In the genomic region with DNA sequence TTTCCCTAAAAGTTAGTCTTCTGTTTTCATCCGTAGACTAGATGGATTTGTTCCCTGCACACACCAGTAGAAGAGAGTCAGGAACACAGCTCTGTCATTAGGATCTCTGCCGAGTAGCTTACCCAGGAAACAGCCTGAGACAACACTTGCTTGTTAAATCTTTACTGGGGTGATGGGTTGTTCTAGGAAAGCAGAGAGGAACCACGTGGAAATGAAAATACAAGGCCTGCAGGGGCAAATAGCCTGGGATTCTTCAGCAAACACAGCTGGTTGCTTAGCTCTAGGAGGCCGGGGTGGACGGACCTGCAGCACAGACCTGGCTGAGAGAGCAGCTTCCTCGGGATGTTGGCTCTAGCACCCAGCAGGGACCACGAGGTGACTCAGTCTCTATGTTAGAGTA, we compare ENCODE assay signal across 16 mouse cellular contexts. TPM values are rescaled to one million over a fixed set of nuclear protein-coding genes. Genes with fewer than 3 reads are reported as not detected.
DNase-seq lines count a peak whose midpoint lies in the region; ATAC-seq and TF ChIP-seq lines count a peak whose summit lies in the region.
"Had no signal": no experiment of that assay in that cellular context is flagged by ENCODE, and none has a peak within 500 bp of the region (broad histone marks: within the 10 kb centered on the region; RNA-seq: fewer than 3 reads in every experiment).

No protein-coding gene starts in this region.

- H3K4me1 ChIP-seq in hindbrain, embryonic 16.5 days (ENCODE audit: control insufficient read depth, insufficient read depth, low read depth, low read length): no peaks in the 10 kb centered on the region
- peaks cover 4% of the 10 kb centered on the region for H3K4me1 ChIP-seq in hindbrain, embryonic 13.5 days (replicated peaks)
- H3K4me1 ChIP-seq in midbrain, postnatal 0 days (ENCODE audit: insufficient read depth, low read length): no peaks in the 10 kb centered on the region
- H3K4me1 ChIP-seq in midbrain, embryonic 15.5 days: no peaks in the 10 kb centered on the region
- no peaks in the 10 kb centered on the region for H3K4me1 ChIP-seq in intestine, embryonic 14.5 days (replicated peaks; ENCODE audit: control insufficient read depth, insufficient read depth, low read length)
- H3K4me1 ChIP-seq in stomach, embryonic 15.5 days: no peaks in the 10 kb centered on the region

- 46% methylated on average over 7 of the region's 7 CpGs for WGBS in hindbrain, embryonic 16.5 days
- WGBS in hindbrain, embryonic 13.5 days: 49% methylated on average over 7 of the region's 7 CpGs
- WGBS in midbrain, postnatal 0 days: 42% methylated on average over 7 of the region's 7 CpGs
- WGBS in midbrain, embryonic 15.5 days: 48% methylated on average over 7 of the region's 7 CpGs
- 32% methylated on average over 7 of the region's 7 CpGs for WGBS in intestine, embryonic 14.5 days
- 38% methylated on average over 7 of the region's 7 CpGs for WGBS in stomach, embryonic 15.5 days

- no peak overlapping the region for H3K27ac ChIP-seq in hindbrain, embryonic 16.5 days (ENCODE audit: low read depth, low read length)
- H3K27ac ChIP-seq in hindbrain, embryonic 13.5 days: no peak overlapping the region
- no peak overlapping the region for H3K27ac ChIP-seq in midbrain, postnatal 0 days (ENCODE audit: low read depth, low read length)
- no peak overlapping the region for H3K27ac ChIP-seq in midbrain, embryonic 15.5 days
- H3K27ac ChIP-seq in intestine, embryonic 14.5 days (ENCODE audit: low read depth): 0 out of 2 replicates have a peak overlapping the region, but pooled peaks have one; percentile 3
- H3K27ac ChIP-seq in stomach, embryonic 15.5 days: 0 out of 2 replicates have a peak overlapping the region, but pooled peaks have one; percentile 46
- H3K27ac ChIP-seq: macrophage had no signal

- H3K9me3 ChIP-seq in hindbrain, embryonic 16.5 days (ENCODE audit: control insufficient read depth, low read length): no peaks in the 10 kb centered on the region
- no peaks in the 10 kb centered on the region for H3K9me3 ChIP-seq in hindbrain, embryonic 13.5 days
- no peaks in the 10 kb centered on the region for H3K9me3 ChIP-seq in midbrain, postnatal 0 days (ENCODE audit: low read length)
- no peaks in the 10 kb centered on the region for H3K9me3 ChIP-seq in midbrain, embryonic 15.5 days
- H3K9me3 ChIP-seq in intestine, embryonic 14.5 days (ENCODE audit: control insufficient read depth, low read length): no peaks in the 10 kb centered on the region
- H3K9me3 ChIP-seq in stomach, embryonic 15.5 days: no peaks in the 10 kb centered on the region
- H3K9me3 ChIP-seq: G1E had no signal

- H3K9ac ChIP-seq in hindbrain, embryonic 16.5 days (ENCODE audit: low read depth, low read length): no peak overlapping the region
- H3K9ac ChIP-seq in hindbrain, embryonic 13.5 days: no peak overlapping the region
- no peak overlapping the region for H3K9ac ChIP-seq in midbrain, postnatal 0 days (replicated peaks; ENCODE audit: low read length, poor library complexity, severe bottlenecking)
- H3K9ac ChIP-seq in midbrain, embryonic 15.5 days: no peak overlapping the region
- H3K9ac ChIP-seq in intestine, embryonic 14.5 days (ENCODE audit: low read length): no peak overlapping the region
- H3K9ac ChIP-seq in stomach, embryonic 15.5 days: no peak overlapping the region

- peak; percentile 62 for DNase-seq in midbrain, postnatal 0 days (ENCODE audit: low spot score)
- no peak for DNase-seq in intestine, embryonic 14.5 days (ENCODE audit: low spot score)
- no peak for DNase-seq in kidney, adult 18-20 months
- DNase-seq in heart, postnatal 36 days: no peak
- DNase-seq: adrenal gland, postnatal 36 days; cerebellum, adult 11 months; heart, adult 18-20 months; heart, postnatal 14 days; kidney, adult 9 months had no signal

- no peak overlapping the region for H3K4me2 ChIP-seq in hindbrain, embryonic 16.5 days (ENCODE audit: low read length)
- H3K4me2 ChIP-seq in hindbrain, embryonic 13.5 days: no peak overlapping the region
- no peak overlapping the region for H3K4me2 ChIP-seq in midbrain, postnatal 0 days (ENCODE audit: low read depth, low read length, poor library complexity, severe bottlenecking)
- no peak overlapping the region for H3K4me2 ChIP-seq in midbrain, embryonic 15.5 days
- H3K4me2 ChIP-seq in intestine, embryonic 14.5 days (ENCODE audit: low read length): no peak overlapping the region
- no peak overlapping the region for H3K4me2 ChIP-seq in stomach, embryonic 15.5 days

- no peak overlapping the region for H3K4me3 ChIP-seq in hindbrain, embryonic 16.5 days (ENCODE audit: low read length)
- H3K4me3 ChIP-seq in hindbrain, embryonic 13.5 days: no peak overlapping the region
- H3K4me3 ChIP-seq in midbrain, postnatal 0 days (ENCODE audit: low read depth, low read length): no peak overlapping the region
- H3K4me3 ChIP-seq in midbrain, embryonic 15.5 days: no peak overlapping the region
- no peak overlapping the region for H3K4me3 ChIP-seq in intestine, embryonic 14.5 days (ENCODE audit: low read depth, low read length)
- no peak overlapping the region for H3K4me3 ChIP-seq in stomach, embryonic 15.5 days (replicated peaks)

- no peaks in the 10 kb centered on the region for H3K36me3 ChIP-seq in hindbrain, embryonic 16.5 days (ENCODE audit: control insufficient read depth, insufficient read depth, low read length)
- H3K36me3 ChIP-seq in hindbrain, embryonic 13.5 days: no peaks in the 10 kb centered on the region
- H3K36me3 ChIP-seq in midbrain, postnatal 0 days (ENCODE audit: insufficient read depth, low read length): no peaks in the 10 kb centered on the region
- H3K36me3 ChIP-seq in midbrain, embryonic 15.5 days (replicated peaks): no peaks in the 10 kb centered on the region
- H3K36me3 ChIP-seq in intestine, embryonic 14.5 days (ENCODE audit: control insufficient read depth, insufficient read depth, low read length): no peaks in the 10 kb centered on the region
- H3K36me3 ChIP-seq in stomach, embryonic 15.5 days: no peaks in the 10 kb centered on the region
- H3K36me3 ChIP-seq: G1E had no signal

- peak; percentile 68 for ATAC-seq in hindbrain, embryonic 16.5 days
- ATAC-seq in hindbrain, embryonic 13.5 days (ENCODE audit: low FRiP score): no peak
- no peak for ATAC-seq in midbrain, postnatal 0 days (ENCODE audit: low FRiP score)
- ATAC-seq in midbrain, embryonic 15.5 days (replicated peaks): no peak
- ATAC-seq in intestine, embryonic 14.5 days (replicated peaks; ENCODE audit: low FRiP score, low TSS enrichment, low read depth): no peak; the same call in 1 of the 2 replicates
- no peak for ATAC-seq in stomach, embryonic 15.5 days (ENCODE audit: insufficient read depth, low FRiP score, low read depth)

- intact Hi-C loops in heart, postnatal 36 days (cut with DNase I): no loop called here

- TF ChIP-seq CTCF in midbrain, postnatal 0 days (IDR thresholded peaks at IDR 0.05): no peak

- H3K27me3 ChIP-seq in hindbrain, embryonic 16.5 days (replicated peaks; ENCODE audit: control insufficient read depth, insufficient read depth, low read length): no peaks in the 10 kb centered on the region
- H3K27me3 ChIP-seq in hindbrain, embryonic 13.5 days: peaks cover 2% of the 10 kb centered on the region; the same call in 1 of the 2 replicates
- H3K27me3 ChIP-seq in midbrain, postnatal 0 days (ENCODE audit: insufficient read depth, low read length): no peaks in the 10 kb centered on the region
- H3K27me3 ChIP-seq in midbrain, embryonic 15.5 days (replicated peaks): 0 out of 2 replicates have a peak, but pooled peaks cover 3% of the 10 kb centered on the region
- H3K27me3 ChIP-seq in intestine, embryonic 14.5 days (replicated peaks; ENCODE audit: control insufficient read depth, insufficient read depth, low read length): no peaks in the 10 kb centered on the region
- no peaks in the 10 kb centered on the region for H3K27me3 ChIP-seq in stomach, embryonic 15.5 days (replicated peaks)

RNA-seq across cellular contexts. Expression of a gene that starts 49.9 kb away (rescaled TPM):
- 119 and 120 TPM in 2 replicates for polyA plus RNA-seq in hindbrain, embryonic 16.5 days (2015; fragmentation: Nextera tagmentation; extraction: Ambion mirVana)
- 62.3 and 64.0 TPM in 2 replicates for polyA plus RNA-seq in hindbrain, embryonic 13.5 days (2015; fragmentation: Nextera tagmentation; extraction: Ambion mirVana)
- total RNA-seq in midbrain, postnatal 0 days (2014; rRNA removed): 79.0 and 97.3 TPM in 2 replicates
- polyA plus RNA-seq in midbrain, postnatal 0 days (2015; fragmentation: Nextera tagmentation; extraction: Ambion mirVana): 226 and 252 TPM in 2 replicates
- polyA plus RNA-seq in midbrain, embryonic 15.5 days (2015; fragmentation: Nextera tagmentation; extraction: Ambion mirVana): 93.2 and 105 TPM in 2 replicates
- 0.49 and 0.67 TPM in 2 replicates for polyA plus RNA-seq in intestine, embryonic 14.5 days (2014; fragmentation: Nextera tagmentation; extraction: Ambion mirVana)
- 0.50 and 0.66 TPM in 2 replicates for polyA plus RNA-seq in stomach, embryonic 15.5 days (2015; fragmentation: Nextera tagmentation; extraction: Ambion mirVana)
- 1 to 10 TPM; 3.8 to 7.2 TPM for total RNA-seq in heart, postnatal 36 days (2021)
- total RNA-seq: G1E had no signal
- polyA plus RNA-seq: G1E; liver, embryonic 16.5 days had no signal

RNA-seq across cellular contexts. Expression of a gene that starts 57.6 kb away (rescaled TPM):
- polyA plus RNA-seq in hindbrain, embryonic 16.5 days (2015; fragmentation: Nextera tagmentation; extraction: Ambion mirVana): 141 and 145 TPM in 2 replicates
- 76.1 and 90.8 TPM in 2 replicates for polyA plus RNA-seq in hindbrain, embryonic 13.5 days (2015; fragmentation: Nextera tagmentation; extraction: Ambion mirVana)
- 76.8 and 88.1 TPM in 2 replicates for total RNA-seq in midbrain, postnatal 0 days (2014; rRNA removed)
- 113 and 122 TPM in 2 replicates for polyA plus RNA-seq in midbrain, postnatal 0 days (2015; fragmentation: Nextera tagmentation; extraction: Ambion mirVana)
- 105 and 113 TPM in 2 replicates for polyA plus RNA-seq in midbrain, embryonic 15.5 days (2015; fragmentation: Nextera tagmentation; extraction: Ambion mirVana)
- polyA plus RNA-seq in intestine, embryonic 14.5 days (2014; fragmentation: Nextera tagmentation; extraction: Ambion mirVana): 55.6 and 68.3 TPM in 2 replicates
- polyA plus RNA-seq in stomach, embryonic 15.5 days (2015; fragmentation: Nextera tagmentation; extraction: Ambion mirVana): 62.6 and 85.6 TPM in 2 replicates
- 10 to 100 TPM in 1 of 2 experiments, 1 to 10 TPM in 1; 7.0 to 42.5 TPM for total RNA-seq in heart, postnatal 36 days (2021)
- polyA plus RNA-seq: G1E had no signal

Comparison
In these comparisons a context has a peak if more than half of its experiments do, and no peak if none do; other contexts are left out.
1. H3K27ac ChIP-seq: peak in intestine, embryonic 14.5 days (single experiment) and stomach, embryonic 15.5 days (single experiment); none in hindbrain, embryonic 16.5 days (single experiment), hindbrain, embryonic 13.5 days (single experiment), midbrain, postnatal 0 days (single experiment) and midbrain, embryonic 15.5 days (single experiment).
2. RNA of a gene that starts 49.9 kb away (polyA plus RNA-seq): 226 to 252 TPM in midbrain, postnatal 0 days, 119 to 120 TPM in hindbrain, embryonic 16.5 days, 93.2 to 105 TPM in midbrain, embryonic 15.5 days and 62.3 to 64.0 TPM in hindbrain, embryonic 13.5 days; 0.50 to 0.66 TPM in stomach, embryonic 15.5 days and 0.49 to 0.67 TPM in intestine, embryonic 14.5 days; every median in the first group is over 10 times any median in the second.